Mouse (Mus musculus): ENCODE results near the gene Timm10. TPM values are rescaled to one million over a fixed set of nuclear protein-coding genes. Genes with fewer than 3 reads are reported as not detected.

Gene Timm10
- polyA plus RNA-seq, 1 experiment from 2014 or later = 43.1 TPM

Other genes with a start within 250 kb of the Timm10 start
- gene Ctnnd1, start 176.2 kb upstream of the Timm10 start, polyA plus RNA-seq (2014; fragmentation: Nextera tagmentation; extraction: Ambion mirVana) = 36.8 and 38.3 TPM in 2 replicates
- 0.19 and 0.41 TPM in 2 replicates for gene Btbd18, start 167.9 kb upstream of the Timm10 start, polyA plus RNA-seq (2014; fragmentation: Nextera tagmentation; extraction: Ambion mirVana)
- 450 and 473 TPM in 2 replicates for gene Selenoh, start 156.2 kb upstream of the Timm10 start, polyA plus RNA-seq (2014; fragmentation: Nextera tagmentation; extraction: Ambion mirVana)
- not detected in 2 replicates for gene Gm28635, start 149.0 kb upstream of the Timm10 start, polyA plus RNA-seq (2014; fragmentation: Nextera tagmentation; extraction: Ambion mirVana)
- gene Med19, start 148.6 kb upstream of the Timm10 start, polyA plus RNA-seq (2014; fragmentation: Nextera tagmentation; extraction: Ambion mirVana) = 70.7 and 73.2 TPM in 2 replicates
- gene Tmx2, start 147.9 kb upstream of the Timm10 start, polyA plus RNA-seq (2014; fragmentation: Nextera tagmentation; extraction: Ambion mirVana) = 193 and 195 TPM in 2 replicates
- 22.4 and 23.9 TPM in 2 replicates for gene Zdhhc5, start 111.8 kb upstream of the Timm10 start, polyA plus RNA-seq (2014; fragmentation: Nextera tagmentation; extraction: Ambion mirVana)
- gene Clp1, start 99.6 kb upstream of the Timm10 start, polyA plus RNA-seq (2014; fragmentation: Nextera tagmentation; extraction: Ambion mirVana) = 54.4 and 57.0 TPM in 2 replicates
- gene Ypel4, start 92.9 kb upstream of the Timm10 start, polyA plus RNA-seq (2014; fragmentation: Nextera tagmentation; extraction: Ambion mirVana) = 13.6 and 14.2 TPM in 2 replicates
- 4.5 and 6.5 TPM in 2 replicates for gene Gm19426, start 83.3 kb upstream of the Timm10 start, polyA plus RNA-seq (2014; fragmentation: Nextera tagmentation; extraction: Ambion mirVana)
- 37.0 and 39.2 TPM in 2 replicates for gene Serping1, start 51.6 kb upstream of the Timm10 start, polyA plus RNA-seq (2014; fragmentation: Nextera tagmentation; extraction: Ambion mirVana)
- 39.4 and 39.5 TPM in 2 replicates for gene Ube2l6, start 28.2 kb upstream of the Timm10 start, polyA plus RNA-seq (2014; fragmentation: Nextera tagmentation; extraction: Ambion mirVana)
- gene Smtnl1, start 4.3 kb upstream of the Timm10 start, polyA plus RNA-seq (2014; fragmentation: Nextera tagmentation; extraction: Ambion mirVana) = 0.15 TPM in 1 of 2 replicates, not detected in the other
- 16.3 and 18.6 TPM in 2 replicates for gene Slc43a1, start 11.9 kb downstream of the Timm10 start, polyA plus RNA-seq (2014; fragmentation: Nextera tagmentation; extraction: Ambion mirVana)
- gene Rtn4rl2, start 59.7 kb downstream of the Timm10 start, polyA plus RNA-seq (2014; fragmentation: Nextera tagmentation; extraction: Ambion mirVana) = 1.4 and 1.6 TPM in 2 replicates
- gene Slc43a3, start 109.6 kb downstream of the Timm10 start, polyA plus RNA-seq (2014; fragmentation: Nextera tagmentation; extraction: Ambion mirVana) = 17.6 and 19.0 TPM in 2 replicates
- gene Prg2, start 153.5 kb downstream of the Timm10 start, polyA plus RNA-seq (2014; fragmentation: Nextera tagmentation; extraction: Ambion mirVana) = 0.22 and 0.52 TPM in 2 replicates
- not detected in 2 replicates for gene Prg3, start 161.2 kb downstream of the Timm10 start, polyA plus RNA-seq (2014; fragmentation: Nextera tagmentation; extraction: Ambion mirVana)
- gene Ssrp1, start 210.2 kb downstream of the Timm10 start, polyA plus RNA-seq (2014; fragmentation: Nextera tagmentation; extraction: Ambion mirVana) = 345 and 352 TPM in 2 replicates
- 2.8 and 3.0 TPM in 2 replicates for gene P2rx3, start 210.5 kb downstream of the Timm10 start, polyA plus RNA-seq (2014; fragmentation: Nextera tagmentation; extraction: Ambion mirVana)
- 8.1 and 9.6 TPM in 2 replicates for gene Tnks1bp1, start 221.0 kb downstream of the Timm10 start, polyA plus RNA-seq (2014; fragmentation: Nextera tagmentation; extraction: Ambion mirVana)